Mouse (Mus musculus): Measurements from ENCODE around the gene Rftn1.

Rftn1 gene

GRCm38 (mm10) chr17:50093356-50093755 lies 97.1 kb downstream of the Rftn1 start:
- DNase-seq (ENCODE audit: low spot score in 2 of 2): no peak

- no peak for DNase-seq (ENCODE audit: low spot score in 2 of 2)
Observed at GRCm38 (mm10) chr17:50092848-50093247, 97.6 kb downstream of the Rftn1 start.

- no peak for DNase-seq (ENCODE audit: low spot score in 2 of 2)
Observed at GRCm38 (mm10) chr17:50091829-50092228, 98.6 kb downstream of the Rftn1 start.

DNA sequence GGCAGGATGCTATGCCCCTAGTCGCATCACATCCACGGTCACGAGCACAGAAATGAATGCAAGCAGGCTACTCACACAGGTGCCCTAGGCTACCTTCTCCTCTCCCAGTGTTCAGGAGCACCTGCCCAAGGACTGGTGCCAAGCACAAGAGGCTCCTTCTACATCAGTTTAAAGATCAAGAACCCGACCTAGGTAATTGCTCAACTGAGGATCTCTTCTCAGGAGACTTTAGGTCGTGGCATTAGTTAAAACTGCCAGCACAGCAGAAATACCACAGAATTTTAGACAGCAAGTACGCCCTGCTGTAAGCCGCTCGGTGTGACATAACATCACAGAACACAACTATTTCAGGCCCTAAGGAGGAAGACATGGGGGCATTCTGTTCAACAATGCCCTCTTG lies 100.7 kb downstream of the Rftn1 start:
- no peak for DNase-seq (ENCODE audit: low spot score in 2 of 2)

DNA sequence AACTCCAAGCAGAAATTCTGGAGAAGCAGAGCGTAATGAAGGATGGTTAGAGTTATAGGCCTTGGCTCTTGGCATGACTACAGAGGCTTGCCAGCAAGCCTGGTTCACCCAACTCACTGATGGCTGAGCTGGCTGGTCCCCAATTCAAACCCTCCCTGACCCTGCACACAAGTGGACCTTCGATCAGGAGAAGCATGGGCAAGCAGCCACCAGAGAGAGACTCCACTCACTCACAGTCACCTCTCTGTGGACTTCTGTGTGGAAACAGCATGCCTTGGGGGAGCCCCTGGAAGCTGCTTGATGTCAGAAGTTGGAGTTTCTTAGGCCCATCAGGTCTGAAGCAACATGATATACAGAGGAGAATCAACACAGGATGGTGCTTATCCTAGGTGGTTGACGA lies 102.4 kb downstream of the Rftn1 start:
- DNase-seq (ENCODE audit: low spot score in 2 of 2): no peak

- DNase-seq (ENCODE audit: low spot score in 2 of 2): peak; percentile 47 to 56
Observed at GRCm38 (mm10) chr17:50086887-50087286, 103.6 kb downstream of the Rftn1 start.

DNA sequence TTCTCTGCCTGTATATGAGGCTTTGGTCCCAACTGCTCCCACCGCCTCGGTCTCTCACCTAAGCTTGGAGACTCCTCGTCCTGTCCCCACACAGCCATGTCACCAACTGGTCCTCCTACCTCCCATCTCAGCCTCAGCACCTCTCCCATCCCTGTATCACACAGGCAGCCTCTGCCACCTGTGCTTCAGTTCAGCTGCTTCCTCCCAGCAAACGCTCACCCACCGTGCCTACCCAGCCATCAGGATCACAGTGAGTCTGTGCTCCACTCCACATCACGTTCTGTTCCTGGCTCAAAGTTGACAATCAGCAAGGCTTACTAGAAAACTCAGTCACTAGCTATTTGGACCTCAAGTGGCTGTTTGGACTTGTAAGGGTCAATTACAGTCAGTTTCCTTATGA lies 105.8 kb downstream of the Rftn1 start:
- DNase-seq (ENCODE audit: low spot score in 2 of 2): peak; percentile 40 to 42

DNA sequence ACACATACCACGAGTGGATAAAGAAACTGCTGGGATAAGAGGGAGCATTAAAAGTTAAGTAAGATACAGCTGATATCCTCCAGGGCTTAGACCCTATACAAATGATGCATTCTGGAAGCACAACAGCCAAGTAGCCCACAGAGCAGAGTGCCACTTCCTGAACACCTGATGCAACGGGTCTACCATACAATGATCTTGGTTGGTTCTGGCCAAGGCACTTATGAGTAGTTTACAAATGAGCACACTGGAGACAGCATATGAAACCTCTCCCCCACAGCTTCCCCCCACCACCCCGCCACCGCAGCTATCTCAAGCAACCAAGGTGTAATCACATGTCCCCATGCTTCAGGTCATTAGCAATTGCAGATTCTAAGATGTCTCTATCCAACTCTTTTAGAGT lies 106.5 kb downstream of the Rftn1 start:
- no peak for DNase-seq (ENCODE audit: low spot score in 2 of 2)

GRCm38 (mm10) chr17:50082947-50083346 lies 107.5 kb downstream of the Rftn1 start:
- DNase-seq (ENCODE audit: low spot score in 2 of 2): no peak

DNA sequence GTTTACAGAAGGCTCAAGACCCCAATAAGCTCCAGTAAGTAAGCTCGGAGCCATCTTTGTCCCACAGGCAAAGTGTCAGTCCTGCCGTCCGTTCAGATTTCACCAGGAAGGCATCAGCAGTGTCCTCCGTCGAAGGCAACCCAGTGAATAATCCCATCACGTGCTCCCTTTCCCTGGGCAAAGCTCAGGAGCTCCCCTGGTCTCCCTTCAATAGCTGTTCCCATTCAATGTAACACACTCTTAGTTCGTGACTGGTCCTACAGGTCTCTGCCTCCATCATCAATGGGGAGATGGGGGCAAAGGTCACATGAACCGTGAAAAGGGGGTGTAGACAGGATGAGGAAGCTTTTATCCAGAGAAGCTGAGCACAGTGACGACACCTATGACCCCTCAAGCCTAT lies 108.8 kb downstream of the Rftn1 start:
- no peak for DNase-seq (ENCODE audit: low spot score in 2 of 2)

DNA sequence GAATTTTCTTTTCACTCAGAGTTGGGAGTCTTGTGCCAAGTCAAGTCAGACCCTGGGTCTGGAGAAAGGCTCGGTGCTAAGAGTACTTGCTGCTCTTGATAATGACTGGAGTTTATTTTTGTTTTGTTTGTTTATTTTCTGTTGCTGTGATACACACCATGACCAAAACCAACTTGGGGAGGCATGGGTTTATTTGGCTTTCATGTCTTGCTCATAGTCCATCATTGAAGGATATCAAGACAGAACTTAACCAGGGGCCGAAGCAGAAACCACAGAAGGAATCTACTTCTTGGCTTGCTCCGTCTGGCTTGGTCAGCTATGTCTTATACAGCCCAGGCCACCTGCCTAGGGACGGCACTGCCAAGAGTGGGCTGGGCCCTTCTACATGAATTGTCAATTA lies 109.5 kb downstream of the Rftn1 start:
- no peak for DNase-seq (ENCODE audit: low spot score in 2 of 2)

GRCm38 (mm10) chr17:50078749-50079148 lies 111.7 kb downstream of the Rftn1 start:
- DNase-seq (ENCODE audit: low spot score in 2 of 2): no peak

DNA sequence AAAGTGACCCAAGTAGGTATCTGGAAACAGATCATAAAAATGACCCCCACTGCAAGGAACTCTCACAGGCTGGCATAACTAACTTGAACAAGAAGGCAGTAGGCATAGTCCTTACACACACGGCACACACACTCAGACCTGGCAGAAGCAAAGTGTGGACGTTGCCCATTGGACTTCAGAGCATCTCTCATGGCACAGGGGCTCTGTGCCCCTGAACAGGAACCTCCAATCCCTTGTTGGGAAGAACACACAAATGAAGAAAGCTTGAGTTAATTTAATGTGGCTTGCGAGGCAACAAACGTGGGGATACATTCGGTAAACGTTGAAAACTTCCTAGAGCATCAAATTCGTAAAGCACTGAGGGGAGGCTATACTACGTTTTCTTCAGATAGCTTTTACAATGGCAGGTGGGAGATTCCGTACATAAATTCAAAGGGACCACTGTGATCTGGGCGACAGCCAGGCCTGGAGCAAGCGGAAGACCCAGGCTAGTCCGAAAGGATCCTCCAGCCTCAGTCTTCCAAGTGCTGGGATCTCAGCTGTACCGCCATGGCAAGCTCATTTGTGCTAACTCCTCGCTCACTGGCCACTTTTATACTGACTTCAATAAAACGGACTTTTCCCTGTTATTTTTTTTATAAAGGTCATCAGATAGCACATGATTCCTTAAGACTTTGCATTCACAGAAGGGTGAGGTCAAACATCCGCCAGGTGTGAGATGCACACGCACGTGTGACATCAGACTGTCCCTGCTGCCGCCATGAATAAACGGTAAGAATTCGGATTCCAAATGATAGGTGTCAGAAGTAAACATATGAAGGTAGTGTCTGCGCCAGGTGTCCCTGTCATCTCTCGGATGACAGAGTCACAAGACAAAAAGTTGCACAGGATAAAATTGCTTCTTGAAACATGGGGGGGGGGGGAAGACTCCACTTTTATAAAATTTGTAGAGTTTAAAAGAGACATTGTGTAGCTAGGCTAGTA lies 117.2 kb downstream of the Rftn1 start:
- DNase-seq (ENCODE audit: low spot score in 2 of 2): no peak

- DNase-seq (ENCODE audit: low spot score in 2 of 2): peak; percentile 43 to 56
Observed at GRCm38 (mm10) chr17:50071602-50071988, 118.9 kb downstream of the Rftn1 start.

- DNase-seq (ENCODE audit: low spot score in 2 of 2): no peak
Observed at GRCm38 (mm10) chr17:50070822-50071601, 119.5 kb downstream of the Rftn1 start.

DNA sequence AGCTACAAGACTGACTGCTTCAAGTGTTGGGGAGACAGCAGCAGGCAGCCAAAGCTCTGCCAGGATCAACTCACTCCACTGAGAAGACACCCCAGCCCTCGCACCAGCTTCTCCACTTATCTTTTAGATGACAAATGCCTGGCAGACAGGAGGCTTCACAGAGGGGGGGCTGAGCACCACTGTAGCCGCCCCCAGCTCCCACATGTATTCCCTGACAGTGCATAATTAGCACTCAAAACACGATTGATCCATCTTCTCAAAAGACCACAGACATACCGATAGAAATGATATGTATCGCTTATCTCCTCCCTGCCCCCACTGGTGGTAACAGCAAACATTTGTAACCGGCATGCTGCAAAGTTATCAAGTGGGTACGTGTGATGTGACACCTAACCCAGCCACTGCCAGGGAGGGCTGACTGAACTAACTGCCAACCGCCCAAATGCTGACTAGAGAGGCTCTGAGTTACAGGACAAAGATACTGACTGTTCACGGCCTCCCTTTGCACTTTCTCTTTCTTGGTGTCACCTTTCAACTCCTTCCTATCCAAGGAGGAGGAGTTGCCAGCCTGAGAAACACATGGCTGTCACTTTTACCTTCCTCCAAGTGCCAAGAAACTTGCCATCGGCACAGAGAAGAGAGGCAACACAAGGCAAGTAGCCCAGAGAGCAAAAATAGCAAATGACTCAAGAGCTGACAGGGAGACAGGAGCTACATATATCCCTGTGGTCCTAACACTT lies 120.4 kb downstream of the Rftn1 start:
- DNase-seq (ENCODE audit: low spot score in 2 of 2): no peak

- no peak for DNase-seq (ENCODE audit: low spot score in 2 of 2)
Observed at GRCm38 (mm10) chr17:50069205-50069604, 121.3 kb downstream of the Rftn1 start.

DNA sequence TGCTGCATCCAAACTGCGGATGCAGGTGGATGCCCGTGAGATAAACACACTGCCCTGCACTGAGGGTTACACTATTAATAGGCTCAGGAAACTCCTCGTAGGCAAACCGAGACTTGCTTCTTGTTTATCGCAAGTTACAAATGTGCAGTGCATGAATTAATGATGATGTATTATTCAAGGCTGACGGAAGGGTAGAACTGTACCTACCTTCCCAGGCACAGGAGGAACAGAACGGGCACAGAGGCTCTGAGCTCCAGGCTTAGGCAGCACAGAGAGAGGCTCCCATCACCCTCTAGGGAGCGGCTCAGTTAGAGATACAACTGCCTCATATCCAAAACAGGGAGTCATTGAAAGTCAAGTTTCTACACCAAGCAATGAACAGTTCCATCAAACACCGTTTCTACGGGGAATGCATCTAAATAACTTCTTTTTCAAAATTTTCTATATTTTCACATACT lies 121.8 kb downstream of the Rftn1 start:
- DNase-seq (ENCODE audit: low spot score in 2 of 2): no peak

- no peak for DNase-seq (ENCODE audit: low spot score in 2 of 2)
Observed at GRCm38 (mm10) chr17:50067774-50068680, 122.4 kb downstream of the Rftn1 start.

DNA sequence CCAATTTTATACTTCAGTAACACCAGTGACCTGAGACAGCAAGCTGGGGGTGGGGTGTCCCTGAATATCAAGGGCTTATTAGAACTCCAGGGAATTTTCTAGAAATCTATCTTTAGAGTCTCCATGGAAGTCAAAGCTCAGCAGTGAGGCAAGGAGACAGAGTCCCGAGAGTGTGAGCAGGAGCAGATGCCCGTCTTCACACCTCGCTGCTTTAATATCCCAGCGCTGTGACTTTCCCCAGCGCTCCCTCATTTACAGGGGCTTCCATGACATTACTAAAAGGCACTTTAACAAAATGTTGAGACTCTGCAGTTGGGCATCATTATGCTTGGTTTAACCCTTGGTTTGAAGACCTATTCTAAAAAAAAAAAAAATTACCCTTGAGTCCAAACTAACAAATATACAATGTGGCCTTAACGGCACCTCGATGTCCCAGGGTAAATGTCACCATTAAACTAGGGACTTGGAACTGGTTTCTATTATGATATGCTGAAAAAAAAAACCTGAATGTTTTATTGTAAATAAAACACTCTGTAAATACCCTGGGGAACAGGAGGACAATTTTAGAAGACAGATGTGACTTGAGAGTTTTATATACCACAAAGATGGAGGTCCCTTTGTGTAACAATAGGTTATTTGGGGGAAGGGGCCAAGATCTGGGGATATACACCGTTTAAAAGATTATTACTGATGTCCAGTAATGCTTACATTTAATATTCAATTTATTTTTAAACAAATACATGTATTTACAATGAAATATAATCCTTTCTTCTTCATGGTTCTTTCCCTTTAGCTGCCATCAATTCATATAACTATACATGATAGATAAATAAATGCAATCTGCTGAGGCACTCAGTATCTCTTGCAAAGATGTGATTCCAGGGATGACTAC lies 123.4 kb downstream of the Rftn1 start:
- DNase-seq (ENCODE audit: low spot score in 2 of 2): no peak

All from thymus, postnatal 10 days (tissue).